Mouse (Mus musculus) adrenal gland, postnatal 36 days (tissue): ENCODE measurements at regions not wholly inside any gene's neighbourhood (a gene's known extent, or its start where the extent isn't known, plus 50 kb on each side); places are given as distances from the start of the nearest gene placed in this dataset.

Experiments
- DNase-seq, 2 experiments: peaks; one replicate each; pipeline ENCODE4 v3.0.0; 2021; ENCODE audit warnings: mixed read lengths in 1 of 2

- peak; percentile 59 for DNase-seq
These were observed 77.3 kb upstream of the Wscd1 start for GRCm38 (mm10) chr11:71672171-71673050.

- peak; percentile 76 to 82 for DNase-seq
These were observed 75.4 kb upstream of the Wscd1 start for GRCm38 (mm10) chr11:71674319-71674718.

- no peak for DNase-seq
These were observed 73.9 kb upstream of the Wscd1 start for GRCm38 (mm10) chr11:71675714-71676313.

- DNase-seq: no peak
These were observed 52.7 kb upstream of the Wscd1 start for GRCm38 (mm10) chr11:71697017-71697416.

- DNase-seq: no peak
These were observed 50.9 kb upstream of the Wscd1 start for GRCm38 (mm10) chr11:71698836-71699235.
